Mouse (Mus musculus): ENCODE results near the gene Vmn2r5.
"Not testable (repeated sequence)": the region's sequence is repeated elsewhere in the genome, so short reads cannot be mapped to it uniquely, and the experiment has no call there.

The Vmn2r5 gene

GRCm38 (mm10) chr3:64509742-64510141 lies at the start of gene Vmn2r5:
Gene Vmn2r5 (minus strand): TSS chr3:64509842.
- not testable (repeated sequence) for DNase-seq (ENCODE audit: low spot score)

GRCm38 (mm10) chr3:64523585-64523984 lies 13.9 kb upstream of the Vmn2r5 start:
- not testable (repeated sequence) for DNase-seq (ENCODE audit: low spot score)

Data from testis, postnatal 14 days (tissue).